ENCODE assay signal across 17 mouse cellular contexts in genomic region chr14:56062213-56062612, GRCm38 (mm10). TPM values are rescaled to one million over a fixed set of nuclear protein-coding genes. Genes with fewer than 3 reads are reported as not detected.
"Had no signal": no experiment of that assay in that cellular context is flagged by ENCODE, and none has a peak within 500 bp of the region (broad histone marks: within the 10 kb centered on the region; RNA-seq: fewer than 3 reads in every experiment).

Gene Mcpt4, minus strand, starts transcription at chr14:56062313.

RNA-seq across cellular contexts. Expression of gene Mcpt4, which starts in this region (rescaled TPM):
- total RNA-seq: common myeloid progenitor, adult 5-6 weeks; forebrain, postnatal 0 days; granulocyte monocyte progenitor cell, adult 5-6 weeks had no signal
- polyA plus RNA-seq: cerebellum, adult 2 months; cortical plate, adult 2 months; embryonic facial prominence, embryonic 10.5 days; embryonic facial prominence, embryonic 11.5 days; embryonic facial prominence, embryonic 12.5 days; erythroblast, embryonic 14.5 days; forebrain, embryonic 10.5 days; forebrain, embryonic 11.5 days; forebrain, embryonic 12.5 days; forebrain, embryonic 13.5 days; forebrain, embryonic 14.5 days; forebrain, embryonic 15.5 days; forebrain, embryonic 16.5 days; heart, embryonic 10.5 days had no signal
